Mouse (Mus musculus) heart, embryonic 16.5 days (tissue): ENCODE measurements around the gene Prkce. TPM values are rescaled to one million over a fixed set of nuclear protein-coding genes. Genes with fewer than 3 reads are reported as not detected.
A peak's percentile ranks its signal among the peaks of the same experiment; 100 is the strongest.

Experiments
- ATAC-seq: fragments of 200-750 bp; cut with Nextera tagmentation; replicated peaks from 2 replicates; pipeline ENCODE4 v1.8.0; 2017; ENCODE audit warnings: moderate number of reproducible peaks; ENCODE audit not compliant: insufficient read depth, low FRiP score; ENCODE audit errors: extremely low read depth
- H3K27ac ChIP-seq: fragments of 300-500 bp; sonication (generic); 2 replicates; pipeline ENCODE4 v1.5.1; 2014; ENCODE audit warnings: mild to moderate bottlenecking, low read length, control low read depth, moderate library complexity
- H3K27me3 ChIP-seq: fragments of 300-500 bp; sonication (generic); 2 replicates; pipeline ENCODE4 v1.6.1; 2014; ENCODE audit warnings: low read length, mixed read lengths; ENCODE audit not compliant: control insufficient read depth, insufficient read depth
- H3K36me3 ChIP-seq: fragments of 300-500 bp; sonication (generic); 2 replicates; pipeline ENCODE4 v1.6.1; 2014; ENCODE audit not compliant: control insufficient read depth, insufficient read depth
- H3K4me1 ChIP-seq: fragments of 300-500 bp; sonication (generic); 2 replicates; pipeline ENCODE4 v1.6.1; 2014; ENCODE audit warnings: low read length, mixed read lengths; ENCODE audit not compliant: control insufficient read depth, insufficient read depth
- H3K4me2 ChIP-seq: fragments of 300-500 bp; sonication (generic); 2 replicates; pipeline ENCODE4 v1.6.1; 2014; ENCODE audit warnings: low read depth, mild to moderate bottlenecking, control low read depth, low read length
- H3K4me3 ChIP-seq: fragments of 300-500 bp; sonication (generic); 2 replicates; pipeline ENCODE4 v1.5.1; 2014; ENCODE audit warnings: mild to moderate bottlenecking, control low read depth, low read length
- H3K9ac ChIP-seq: fragments of 300-500 bp; sonication (generic); 2 replicates; pipeline ENCODE4 v1.6.1; 2014; ENCODE audit warnings: low read length, control low read depth
- H3K9me3 ChIP-seq: fragments of 300-500 bp; sonication (generic); replicated peaks from 2 replicates; pipeline ENCODE4 v1.6.1; 2016; ENCODE audit warnings: low read length; ENCODE audit not compliant: control insufficient read depth
- WGBS: fragments of 180-500 bp; shearing (Covaris S2); extraction: QIAGEN DNeasy Blood & Tissue Kit; methylation state at CpG from one replicate; pipeline ENCODE4 v1.1.7; 2014; 5-methylcytosine and 5-hydroxymethylcytosine counted together
- polyA plus RNA-seq: library from polyadenylated mRNA; unstranded; fragments of >200 nt; fragmentation: Nextera tagmentation; extraction: Ambion mirVana; gene quantifications from 2 replicates; pipeline ENCODE4 v1.2.1, GENCODE M21; 2015

Gene Prkce
- polyA plus RNA-seq, 1 experiment from 2014 or later = 6.0 TPM

DNA sequence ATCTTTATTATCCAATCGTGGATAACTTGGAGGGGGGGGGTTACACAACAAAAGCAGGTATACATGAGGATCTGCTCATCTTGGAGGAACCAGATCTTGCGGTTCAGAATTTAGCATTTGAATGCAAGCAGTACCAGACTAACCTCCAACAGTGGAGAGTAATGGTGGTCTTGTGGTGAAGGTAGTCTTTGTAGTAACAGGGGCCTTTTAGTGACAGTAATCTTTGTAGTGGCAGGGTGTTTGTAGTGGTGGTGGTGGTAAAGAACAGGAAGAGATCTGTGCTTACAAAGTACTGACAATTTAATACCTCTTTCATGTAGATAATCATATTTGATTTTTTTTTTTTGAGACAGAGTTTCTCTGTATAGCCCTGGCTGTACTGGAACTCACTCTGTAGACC, 267.2 kb downstream of the Prkce start:
- H3K27me3 ChIP-seq = no peaks in the 10 kb centered on the region
- H3K36me3 ChIP-seq = no peaks in the 10 kb centered on the region
- WGBS = 71% methylated on average over 2 of the region's 2 CpGs
- H3K4me2 ChIP-seq = no peak overlapping the region
- H3K9ac ChIP-seq = no peak overlapping the region
- H3K4me3 ChIP-seq = no peak overlapping the region
- peaks cover 6% of the 10 kb centered on the region; the same call in 1 of the 2 replicates for H3K9me3 ChIP-seq
- no peak overlapping the region; the same call in 1 of the 2 replicates for H3K27ac ChIP-seq
- no peak for ATAC-seq
- H3K4me1 ChIP-seq = peaks cover 53% of the 10 kb centered on the region

DNA sequence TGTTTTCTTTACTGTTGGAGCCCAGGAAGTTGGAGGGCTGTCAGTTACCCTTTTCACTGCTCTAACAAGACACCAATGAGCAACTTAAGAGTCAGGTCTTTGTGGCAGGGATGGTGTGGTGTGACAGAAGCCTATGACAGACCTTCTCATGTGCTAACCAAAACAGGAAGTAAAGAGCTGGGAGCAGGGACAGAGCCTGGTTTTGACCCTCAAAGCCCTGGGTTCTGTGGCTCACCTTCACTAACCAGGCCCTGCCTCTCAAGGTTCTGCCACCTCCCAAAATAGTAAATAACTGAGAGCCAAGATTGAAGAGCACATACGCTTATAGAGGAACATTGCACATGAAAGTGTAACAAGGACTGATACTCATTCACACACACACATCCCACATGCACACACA, 268.0 kb downstream of the Prkce start:
- 76% methylated on average over 1 of the region's 1 CpGs for WGBS
- Histone ChIP-seq H3K4me3 (no peak overlapping the region), H3K4me1 (peaks cover 53% of the 10 kb centered on the region), H3K4me2 (no peak overlapping the region), H3K27me3 (no peaks in the 10 kb centered on the region), H3K9me3 (peaks cover 6% of the 10 kb centered on the region; the same call in 1 of the 2 replicates), H3K36me3 (no peaks in the 10 kb centered on the region), H3K27ac (peak overlapping the region; percentile 59), H3K9ac (no peak overlapping the region)
- no peak for ATAC-seq

DNA sequence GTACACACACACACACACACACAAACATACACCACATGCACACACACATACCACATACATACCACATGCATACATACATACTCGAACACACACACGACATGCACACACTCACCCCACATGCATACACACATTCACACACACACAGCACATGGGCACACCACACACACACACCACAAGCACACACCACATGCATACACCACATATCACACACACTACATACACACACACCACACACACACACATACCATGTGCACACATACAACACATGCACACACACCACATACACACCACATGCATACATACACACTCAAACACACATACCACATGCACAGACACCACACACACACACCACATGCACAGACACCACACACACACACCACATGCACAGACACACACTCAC, 268.4 kb downstream of the Prkce start:
- no peaks in the 10 kb centered on the region for H3K36me3 ChIP-seq
- H3K4me3 ChIP-seq = no peak overlapping the region
- peak overlapping the region; percentile 59; the same call in 1 of the 2 replicates for H3K27ac ChIP-seq
- no peak overlapping the region for H3K4me2 ChIP-seq
- H3K9ac ChIP-seq = no peak overlapping the region
- H3K4me1 ChIP-seq = peaks cover 53% of the 10 kb centered on the region
- peaks cover 6% of the 10 kb centered on the region; the same call in 1 of the 2 replicates for H3K9me3 ChIP-seq
- no peaks in the 10 kb centered on the region for H3K27me3 ChIP-seq
- WGBS = 98% methylated on average over 2 of the region's 2 CpGs
- no peak for ATAC-seq

DNA sequence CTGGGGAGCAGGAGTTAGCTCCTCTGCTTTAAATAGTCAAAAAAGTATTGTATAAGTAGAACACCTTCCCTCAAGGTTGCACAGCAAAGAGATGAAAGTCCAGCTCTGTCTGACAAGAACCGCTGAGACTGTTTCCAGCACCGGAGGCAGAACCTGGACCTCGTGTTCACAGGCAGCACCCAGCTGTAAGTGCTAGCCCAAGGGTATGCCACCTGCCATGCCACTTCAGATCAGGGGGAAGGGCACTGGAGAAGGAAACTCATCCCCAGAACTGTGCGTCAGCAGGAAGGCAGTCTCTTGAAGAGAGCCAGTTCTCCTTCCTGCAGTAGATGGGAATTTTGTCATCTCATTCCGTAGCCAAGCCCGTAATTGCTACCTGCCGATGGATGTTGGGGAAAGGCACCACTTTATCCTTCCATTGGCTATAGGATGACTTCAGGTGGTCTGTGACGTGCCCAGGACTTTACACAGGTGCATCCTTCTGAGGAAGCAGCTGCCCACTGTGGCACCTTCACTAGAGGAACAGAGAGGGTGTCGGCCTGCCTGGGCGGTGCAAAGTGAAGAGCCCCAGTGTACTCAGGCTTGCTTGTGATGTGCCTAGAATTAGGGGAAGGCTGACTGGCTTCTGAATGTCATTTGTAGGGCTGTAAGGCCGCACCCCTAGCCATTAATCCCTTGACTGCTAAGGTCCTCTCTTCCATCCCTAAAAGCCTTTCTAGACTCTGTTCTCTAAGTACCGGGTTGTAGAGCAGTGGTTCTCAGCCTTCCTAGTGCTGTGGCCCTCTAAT, 269.2 kb downstream of the Prkce start:
- H3K4me3 ChIP-seq = no peak overlapping the region
- ATAC-seq = no peak
- no peaks in the 10 kb centered on the region for H3K27me3 ChIP-seq
- H3K4me1 ChIP-seq = peaks cover 53% of the 10 kb centered on the region
- H3K36me3 ChIP-seq = no peaks in the 10 kb centered on the region
- peak overlapping the region; percentile 93 for H3K27ac ChIP-seq
- peak overlapping the region; percentile 69; the same call in 1 of the 2 replicates for H3K4me2 ChIP-seq
- 90% methylated on average over 12 of the region's 12 CpGs for WGBS
- H3K9ac ChIP-seq = peak overlapping the region; percentile 68; the same call in 1 of the 2 replicates
- peaks cover 6% of the 10 kb centered on the region; the same call in 1 of the 2 replicates for H3K9me3 ChIP-seq

DNA sequence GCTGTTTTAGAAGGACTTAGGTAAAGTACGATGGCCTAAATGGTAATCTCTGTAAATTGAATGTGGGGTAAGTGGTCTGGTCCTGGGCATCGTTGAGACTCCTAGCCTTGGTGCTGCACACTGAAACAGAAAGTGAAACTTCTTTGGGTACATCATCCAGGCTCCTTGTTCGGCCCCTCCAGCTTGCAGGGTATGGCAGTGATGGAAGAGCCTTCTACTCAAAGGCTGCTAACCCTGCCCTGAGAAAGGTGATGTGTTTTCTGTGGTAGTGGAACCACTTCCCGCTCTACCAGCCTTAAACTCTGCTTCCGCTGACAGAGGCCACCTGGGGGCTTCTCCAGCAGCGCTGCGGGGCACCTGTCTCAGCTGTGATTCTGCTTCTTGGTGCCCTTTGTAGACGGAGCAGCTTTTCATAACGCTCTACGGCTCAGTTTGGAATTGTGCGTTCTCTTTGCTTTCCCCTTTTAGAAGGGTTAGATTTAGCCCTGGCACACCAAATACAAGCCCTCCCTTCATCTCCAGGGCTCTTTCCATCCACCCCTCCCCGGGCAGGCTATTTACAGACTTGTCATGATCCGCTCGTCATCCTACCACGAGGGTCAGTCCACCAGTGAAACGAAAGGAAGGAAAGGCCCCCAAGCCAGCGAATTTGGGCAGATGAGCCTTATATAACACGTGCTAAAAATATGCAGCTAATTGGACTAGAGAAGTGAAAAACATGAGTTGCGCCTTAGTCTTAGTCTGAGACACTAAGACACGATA, 270.1 kb downstream of the Prkce start:
- Histone ChIP-seq H3K4me1 (peaks cover 53% of the 10 kb centered on the region), H3K4me2 (peak overlapping the region; percentile 69), H3K27ac (peak overlapping the region; percentile 93), H3K36me3 (no peaks in the 10 kb centered on the region), H3K9ac (peak overlapping the region; percentile 68), H3K4me3 (peak overlapping the region; percentile 38), H3K27me3 (no peaks in the 10 kb centered on the region), H3K9me3 (peaks cover 4% of the 10 kb centered on the region; the same call in 1 of the 2 replicates)
- ATAC-seq = 0 out of 2 replicates have a peak, but pooled peaks have one; percentile 42
- WGBS = 52% methylated on average over 20 of the region's 20 CpGs

DNA sequence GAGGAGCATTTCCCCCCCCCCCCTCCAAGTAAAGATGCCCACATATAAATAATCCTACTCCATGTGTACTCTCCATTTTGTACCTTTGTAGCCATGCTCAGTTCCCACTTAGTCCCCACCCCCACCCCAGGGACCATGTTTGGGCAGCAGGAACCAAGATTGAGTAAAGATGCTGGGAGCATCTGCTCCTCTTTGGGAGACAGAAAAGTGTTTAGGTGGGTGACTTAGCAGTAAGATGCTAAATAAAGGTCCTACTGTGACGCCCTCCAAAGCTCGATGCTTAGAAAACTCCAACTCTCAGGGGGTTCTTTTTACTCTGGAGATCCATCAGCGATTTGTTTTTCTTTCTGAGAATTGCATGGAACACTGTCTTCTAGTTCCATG, 270.7 kb downstream of the Prkce start:
- Histone ChIP-seq H3K9me3 (no peaks in the 10 kb centered on the region), H3K36me3 (no peaks in the 10 kb centered on the region), H3K4me2 (peak overlapping the region; percentile 69), H3K4me1 (peaks cover 51% of the 10 kb centered on the region), H3K4me3 (peak overlapping the region; percentile 38), H3K27ac (peak overlapping the region; percentile 93), H3K9ac (no peak overlapping the region; the same call in 1 of the 2 replicates), H3K27me3 (no peaks in the 10 kb centered on the region)
- WGBS = 79% methylated on average over 3 of the region's 3 CpGs
- no peak for ATAC-seq

DNA sequence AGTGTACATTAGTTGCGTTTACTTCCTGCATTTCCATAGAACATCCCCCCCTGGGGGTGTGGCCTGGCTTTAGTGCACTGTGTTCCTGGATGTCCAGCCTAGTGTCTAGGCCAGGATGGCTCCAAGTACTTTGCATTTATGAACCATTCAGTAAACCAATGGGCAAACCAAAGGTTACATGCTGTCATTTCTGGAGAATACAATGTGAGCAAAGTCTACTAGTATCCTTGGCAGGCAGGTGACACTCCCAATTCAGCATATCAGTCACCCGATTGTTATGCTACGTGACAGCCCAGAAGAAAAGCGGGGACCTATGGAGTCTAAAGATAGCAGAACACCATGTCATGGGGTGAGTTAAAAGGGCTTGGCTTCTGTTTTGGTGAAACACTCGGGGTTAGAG, 271.2 kb downstream of the Prkce start:
- no peak overlapping the region; the same call in 1 of the 2 replicates for H3K9ac ChIP-seq
- no peaks in the 10 kb centered on the region for H3K9me3 ChIP-seq
- H3K4me2 ChIP-seq = no peak overlapping the region
- peak; percentile 62 for ATAC-seq
- H3K4me1 ChIP-seq = peaks cover 50% of the 10 kb centered on the region
- peak overlapping the region; percentile 93 for H3K27ac ChIP-seq
- H3K36me3 ChIP-seq = no peaks in the 10 kb centered on the region
- no peak overlapping the region for H3K4me3 ChIP-seq
- 38% methylated on average over 5 of the region's 5 CpGs for WGBS
- no peaks in the 10 kb centered on the region for H3K27me3 ChIP-seq

DNA sequence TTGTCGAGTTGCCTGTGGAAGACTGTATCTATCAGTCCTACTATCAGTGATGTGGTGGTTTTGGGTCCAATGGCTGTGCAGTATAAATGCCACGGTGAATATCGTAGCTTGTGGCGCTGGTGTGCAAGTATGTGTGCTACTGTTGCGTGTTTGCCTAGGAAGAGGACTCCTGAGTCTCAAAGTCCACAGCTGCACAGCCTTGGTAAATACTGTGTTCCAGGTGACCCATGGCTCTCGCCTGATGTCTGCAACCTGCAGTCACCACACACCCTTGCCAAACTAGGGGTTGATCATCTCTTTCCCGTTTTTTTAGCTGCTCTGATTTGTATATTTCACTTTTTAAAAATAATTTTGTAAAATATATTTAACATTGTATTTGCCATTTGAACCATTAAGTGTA, 273.5 kb downstream of the Prkce start:
- 92% methylated on average over 7 of the region's 7 CpGs for WGBS
- Histone ChIP-seq H3K9ac (no peak overlapping the region), H3K27ac (no peak overlapping the region), H3K4me2 (no peak overlapping the region), H3K4me1 (peaks cover 46% of the 10 kb centered on the region), H3K9me3 (no peaks in the 10 kb centered on the region), H3K27me3 (no peaks in the 10 kb centered on the region), H3K4me3 (no peak overlapping the region), H3K36me3 (no peaks in the 10 kb centered on the region)
- no peak for ATAC-seq

DNA sequence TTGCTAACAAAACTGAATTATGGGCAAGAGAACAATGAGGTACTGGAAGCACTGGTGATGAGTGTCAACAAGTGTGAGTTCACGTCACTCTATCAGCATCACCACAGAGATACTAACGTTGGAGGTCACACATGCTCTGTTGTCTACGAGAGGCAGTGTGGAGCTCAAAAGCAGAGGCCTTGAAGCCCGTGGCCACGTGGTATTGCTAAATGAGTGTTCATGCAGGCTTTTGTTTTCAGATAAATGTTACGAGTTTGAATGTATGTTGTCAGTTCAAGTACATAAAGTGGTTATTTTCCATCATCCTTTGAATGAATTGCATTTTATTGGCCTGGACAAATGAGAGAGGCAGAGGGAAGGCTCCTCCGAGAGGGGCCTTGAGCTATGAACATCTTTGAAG, 276.3 kb downstream of the Prkce start:
- no peak overlapping the region for H3K27ac ChIP-seq

More for the DNA sequence above, 276.3 kb downstream of the Prkce start:
- Histone ChIP-seq H3K9me3 (no peaks in the 10 kb centered on the region), H3K4me2 (no peak overlapping the region), H3K27me3 (no peaks in the 10 kb centered on the region), H3K4me3 (no peak overlapping the region), H3K36me3 (no peaks in the 10 kb centered on the region), H3K9ac (peak overlapping the region; percentile 56; the same call in 1 of the 2 replicates), H3K4me1 (peaks cover 20% of the 10 kb centered on the region)
- no peak for ATAC-seq
- 55% methylated on average over 7 of the region's 7 CpGs for WGBS
